Mouse (Mus musculus) CH12.LX (cell line): ENCODE measurements around the gene Cyb5b. TPM values are rescaled to one million over a fixed set of nuclear protein-coding genes. Genes with fewer than 3 reads are reported as not detected.

Experiments
- DNase-seq: peaks from one replicate; pipeline ENCODE4 v3.0.0-alpha.2; 2013; ENCODE audit errors: extremely low read depth
- H3K27ac ChIP-seq: 2 replicates; pipeline ENCODE4 v1.5.1; 2012; ENCODE audit warnings: low read depth, mild to moderate bottlenecking, control low read depth, moderate library complexity; ENCODE audit not compliant: insufficient read depth
- H3K27me3 ChIP-seq: replicated peaks from 2 replicates; pipeline ENCODE3; 2012; ENCODE audit warnings: inconsistent platforms
- H3K36me3 ChIP-seq, 2 experiments: replicated peaks in 1 of 2; 2 replicates each; pipeline versions ENCODE3 to v1.6.1; 2012; ENCODE audit warnings: inconsistent platforms in 1 of 2, low read length in 1 of 2, mild to moderate bottlenecking in 1 of 2, mixed read lengths in 1 of 2, moderate library complexity in 1 of 2; ENCODE audit not compliant: control insufficient read depth in 1 of 2, insufficient read depth in 1 of 2
- H3K4me1 ChIP-seq, 2 experiments: 2 replicates each; pipeline ENCODE4 v1.6.1; 2012; ENCODE audit warnings: inconsistent platforms in 1 of 2, moderate library complexity in 1 of 2; ENCODE audit not compliant: insufficient read depth in 2 of 2, control insufficient read depth in 1 of 2
- H3K4me2 ChIP-seq: 2 replicates; pipeline ENCODE4 v1.6.1; 2012; ENCODE audit warnings: low read depth, mild to moderate bottlenecking, control low read depth; ENCODE audit not compliant: poor library complexity, insufficient read depth, severe bottlenecking
- H3K4me3 ChIP-seq, 3 experiments: fragments of 150-350 bp in 1 of 3; sonication (generic) in 1 of 3; replicated peaks in 1 of 3; 2 replicates each; pipeline versions ENCODE3 to v1.5.1; 2011 to 2012; ENCODE audit warnings: low read depth in 2 of 3, low read length in 2 of 3, mild to moderate bottlenecking in 2 of 3, moderate library complexity in 2 of 3, control low read depth in 1 of 3, improper control_type of control experiment in 1 of 3, inconsistent platforms in 1 of 3, mixed read lengths in 1 of 3; ENCODE audit not compliant: poor library complexity in 1 of 3
- H3K79me2 ChIP-seq: replicated peaks from 2 replicates; pipeline ENCODE4 v1.6.1; 2012; ENCODE audit warnings: mild to moderate bottlenecking, moderate library complexity; ENCODE audit not compliant: control insufficient read depth, poor library complexity, insufficient read depth, severe bottlenecking; ENCODE audit errors: extremely low read depth
- H3K9ac ChIP-seq: 2 replicates; pipeline ENCODE4 v1.6.1; 2012; ENCODE audit warnings: low read depth, mild to moderate bottlenecking, control low read depth, moderate library complexity; ENCODE audit not compliant: insufficient read depth
- H3K9me3 ChIP-seq: replicated peaks from 2 replicates; pipeline ENCODE3; 2012; ENCODE audit warnings: low read length, inconsistent platforms, mixed read lengths
- BHLHE40 ChIP-seq: IDR thresholded peaks from 2 replicates; pipeline ENCODE4 v1.6.1; 2011; ENCODE audit warnings: mild to moderate bottlenecking, low read depth, low read length, improper control_type of control experiment
- CHD1 ChIP-seq: IDR thresholded peaks from 2 replicates; pipeline ENCODE4 v1.6.1; 2012; ENCODE audit warnings: low read depth, low read length, improper control_type of control experiment, inconsistent platforms
- CHD2 ChIP-seq: IDR thresholded peaks from 2 replicates; pipeline ENCODE4 v1.6.1; 2011; ENCODE audit warnings: low read length, improper control_type of control experiment
- CTCF ChIP-seq, 2 experiments: IDR thresholded peaks in 1 of 2; conservative IDR thresholded peaks in 1 of 2; 2 replicates each; pipeline ENCODE4 v1.5.1; 2011 to 2012; ENCODE audit warnings: low read depth in 2 of 2, low read length in 2 of 2, improper control_type of control experiment in 1 of 2, inconsistent platforms in 1 of 2, mild to moderate bottlenecking in 1 of 2, moderate library complexity in 1 of 2
- E2F4 ChIP-seq: IDR thresholded peaks from 2 replicates; pipeline ENCODE4 v1.6.1; 2011; ENCODE audit warnings: low read depth, low read length, improper control_type of control experiment; ENCODE audit not compliant: insufficient replicate concordance
- ELF1 ChIP-seq: IDR thresholded peaks from 2 replicates; pipeline ENCODE4 v1.6.1; 2014; ENCODE audit warnings: low read depth, mild to moderate bottlenecking, inconsistent platforms, low read length, improper control_type of control experiment
- GABPA ChIP-seq: IDR thresholded peaks from 2 replicates; pipeline ENCODE4 v1.6.1; 2012; ENCODE audit warnings: low read depth, low read length, improper control_type of control experiment, inconsistent platforms; ENCODE audit not compliant: insufficient replicate concordance
- JUN ChIP-seq: IDR thresholded peaks from 2 replicates; pipeline ENCODE4 v1.6.1; 2011; ENCODE audit warnings: low read depth, mild to moderate bottlenecking, low read length, improper control_type of control experiment, moderate library complexity; ENCODE audit not compliant: insufficient read depth
- JUND ChIP-seq: conservative IDR thresholded peaks from 2 replicates; pipeline ENCODE4 v1.6.1; 2011; ENCODE audit warnings: low read depth, low read length, improper control_type of control experiment
- MAFK ChIP-seq: IDR thresholded peaks from 2 replicates; pipeline ENCODE4 v1.6.1; 2011; ENCODE audit warnings: low read length, improper control_type of control experiment; ENCODE audit not compliant: insufficient replicate concordance
- MAX ChIP-seq: IDR thresholded peaks from 2 replicates; pipeline ENCODE4 v1.6.1; 2011; ENCODE audit warnings: low read length, improper control_type of control experiment
- MAZ ChIP-seq: IDR thresholded peaks from 2 replicates; pipeline ENCODE4 v1.6.1; 2012; ENCODE audit warnings: low read depth, mild to moderate bottlenecking, inconsistent platforms, low read length, improper control_type of control experiment, moderate library complexity
- MXI1 ChIP-seq: IDR thresholded peaks from 2 replicates; pipeline ENCODE4 v1.6.1; 2011; ENCODE audit warnings: mild to moderate bottlenecking, low read depth, low read length, improper control_type of control experiment
- MYC ChIP-seq: IDR thresholded peaks from 2 replicates; pipeline ENCODE4 v1.6.1; 2011; ENCODE audit warnings: low read depth, mild to moderate bottlenecking, improper control_type of control experiment, low read length
- NELFE ChIP-seq: IDR thresholded peaks from 2 replicates; pipeline ENCODE4 v1.6.1; 2011; ENCODE audit warnings: low read depth, low read length, improper control_type of control experiment
- PAX5 ChIP-seq: IDR thresholded peaks from 2 replicates; pipeline ENCODE4 v1.6.1; 2012; ENCODE audit warnings: low read length, inconsistent platforms, mixed read lengths
- POLR2AphosphoS2 ChIP-seq: IDR thresholded peaks from 2 replicates; pipeline ENCODE4 v1.6.1; 2011; ENCODE audit warnings: low read depth, low read length, improper control_type of control experiment
- SIN3A ChIP-seq: IDR thresholded peaks from 2 replicates; pipeline ENCODE4 v1.6.1; 2012; ENCODE audit warnings: low read length, improper control_type of control experiment, inconsistent platforms
- SMC3 ChIP-seq: IDR thresholded peaks from 2 replicates; pipeline ENCODE4 v1.6.1; 2011; ENCODE audit warnings: low read depth, low read length, improper control_type of control experiment
- UBTF ChIP-seq: IDR thresholded peaks from 2 replicates; pipeline ENCODE4 v1.6.1; 2012; ENCODE audit warnings: low read depth, mild to moderate bottlenecking, inconsistent platforms, low read length, improper control_type of control experiment, moderate library complexity
- USF1 ChIP-seq: IDR thresholded peaks from 2 replicates; pipeline ENCODE4 v1.6.1; 2014; ENCODE audit warnings: low read depth, mild to moderate bottlenecking, inconsistent platforms, low read length, improper control_type of control experiment
- ZC3H11A ChIP-seq: IDR thresholded peaks from 2 replicates; pipeline ENCODE4 v1.6.1; 2012; ENCODE audit warnings: low read depth, mild to moderate bottlenecking, inconsistent platforms, low read length, improper control_type of control experiment
- ZKSCAN1 ChIP-seq: IDR thresholded peaks from 2 replicates; pipeline ENCODE4 v1.6.1; 2012; ENCODE audit warnings: low read depth, inconsistent platforms, low read length, improper control_type of control experiment, borderline replicate concordance
- ZNF384 ChIP-seq: IDR thresholded peaks from 2 replicates; pipeline ENCODE4 v1.6.1; 2012; ENCODE audit warnings: low read depth, low read length, improper control_type of control experiment, inconsistent platforms
- dilution Hi-C: fragments of 300-500 bp; cut with MboI; formaldehyde crosslinking; loops from 2 replicates; pipeline ENCODE4 v1.14.3; 2020; ENCODE audit warnings: low sequenced_read_pairs; ENCODE audit not compliant: extremely low pct_unique_long_range_greater_than_20kb, extremely low pct_ligation_motif_present
- in situ Hi-C: fragments of 300-500 bp; cut with MboI; formaldehyde crosslinking; loops from 3 replicates; pipeline ENCODE4 v1.14.3; 2019; ENCODE audit warnings: low sequenced_read_pairs, low pct_ligation_motif_present, low pct_unique_long_range_greater_than_20kb, mixed read lengths
- polyA plus RNA-seq: library from polyadenylated mRNA; unstranded; fragments of >175 nt; gene quantifications from 2 replicates; pipeline ENCODE4 v1.2.1, GENCODE M21; 2012; ENCODE audit warnings: low read depth; ENCODE audit not compliant: insufficient read length
- total RNA-seq, 2 experiments: library from RNA; depleted of rRNA; stranded (reverse); fragments of 300-350 nt in 1 of 2; fragments of >200 nt in 1 of 2; gene quantifications; 2 replicates each; pipeline ENCODE4 v1.2.3; 2012 to 2014

The Cyb5b gene
- total and polyA plus RNA-seq, 3 experiments: 74.0 to 156 (median 108) TPM

DNA sequence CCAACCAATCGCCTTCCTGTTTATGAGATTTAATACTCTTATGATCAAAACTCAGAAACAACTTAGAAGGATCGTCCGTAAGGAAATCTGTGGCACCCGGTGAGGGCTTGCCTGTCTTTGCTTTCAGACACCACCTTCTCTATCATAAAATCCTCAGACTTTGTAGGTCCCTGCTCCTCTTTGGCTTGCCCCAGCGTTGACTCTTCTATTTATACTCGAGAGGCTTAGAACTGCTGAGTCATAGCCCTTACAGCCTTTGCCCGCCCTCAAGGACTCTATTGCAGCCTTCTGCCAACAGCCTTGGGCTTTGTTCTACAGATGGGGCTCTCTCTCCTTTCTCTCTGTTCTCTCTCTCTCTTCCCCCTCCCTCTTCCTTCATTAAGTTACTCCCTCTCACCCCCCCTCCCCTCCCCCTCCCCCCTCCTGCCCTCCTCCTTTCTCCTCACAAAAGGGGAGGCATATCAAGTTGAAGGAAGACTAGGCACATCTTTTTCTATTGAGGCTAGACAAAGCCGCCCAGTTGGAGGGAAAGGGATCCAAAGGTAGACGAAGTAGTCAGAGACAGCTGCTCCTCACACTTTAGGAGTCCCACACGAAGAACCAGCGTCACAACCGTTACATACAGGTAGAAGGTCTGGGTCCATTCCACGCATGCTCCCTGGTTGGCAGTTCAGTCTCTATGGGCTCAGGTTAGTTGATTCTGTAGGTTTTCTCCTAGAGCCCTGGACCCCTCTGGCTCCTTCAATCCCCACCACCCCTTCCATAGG lies 10.6 kb upstream of the Cyb5b start:
- H3K4me1 ChIP-seq: peaks cover 0 to 8% of the 10 kb centered on the region in 2 experiments; a peak in 2 of 4 replicates
- DNase-seq: no peak
- in situ Hi-C loops: no loop called here
- no peak overlapping the region for H3K4me2 ChIP-seq
- H3K4me3 ChIP-seq: no peak overlapping the region
- no peak overlapping the region for H3K9ac ChIP-seq
- no peaks in the 10 kb centered on the region for H3K36me3 ChIP-seq
- no peak for TF ChIP-seq POLR2AphosphoS2
- TF ChIP-seq MXI1: no peak
- no peak for TF ChIP-seq MAX
- TF ChIP-seq MYC: no peak
- TF ChIP-seq MAZ: no peak
- no peak for TF ChIP-seq ZC3H11A
- no peak for TF ChIP-seq GABPA
- TF ChIP-seq, all 38 proteins: peak for 0
- no peak overlapping the region for H3K27ac ChIP-seq
- H3K27me3 ChIP-seq: no peaks in the 10 kb centered on the region
- no peaks in the 10 kb centered on the region for H3K79me2 ChIP-seq
- H3K9me3 ChIP-seq: no peaks in the 10 kb centered on the region
- dilution Hi-C loops: no loop called here

GRCm38 (mm10) chr8:107142539-107142938 lies 7.9 kb upstream of the Cyb5b start:
- in situ Hi-C loops (no loop called here), dilution Hi-C loops (no loop called here)
- Histone ChIP-seq H3K4me2 (no peak overlapping the region), H3K36me3 (no peaks in the 10 kb centered on the region), H3K27ac (no peak overlapping the region), H3K4me3 (no peak overlapping the region), H3K27me3 (no peaks in the 10 kb centered on the region), H3K4me1 (peaks cover 0 to 8% of the 10 kb centered on the region in 2 experiments; a peak in 2 of 4 replicates), H3K9me3 (no peaks in the 10 kb centered on the region), H3K9ac (no peak overlapping the region), H3K79me2 (no peaks in the 10 kb centered on the region)
- DNase-seq: no peak
- no peak for TF ChIP-seq PAX5
- TF ChIP-seq CHD2: no peak

DNA sequence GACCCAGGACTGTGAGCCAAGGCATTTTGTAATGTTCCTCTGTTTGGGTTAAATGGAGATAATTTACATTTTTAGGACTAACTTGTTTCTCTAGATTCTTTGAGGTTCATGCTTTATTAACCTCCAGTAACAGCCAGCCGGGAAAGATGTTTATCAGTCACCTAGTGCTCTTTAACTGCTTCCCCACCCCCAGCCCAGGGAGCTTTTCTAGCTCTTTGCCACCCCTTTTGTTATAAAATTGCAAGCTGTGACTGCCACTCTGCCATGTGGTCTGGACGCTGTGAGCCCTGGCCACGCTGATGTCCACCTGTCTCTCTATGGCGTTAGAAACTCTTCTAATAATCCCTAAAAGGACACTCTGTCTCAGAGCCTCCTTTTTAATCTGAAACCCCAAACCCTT lies 6.9 kb upstream of the Cyb5b start:
- Histone ChIP-seq H3K9ac (no peak overlapping the region), H3K4me1 (peaks cover 0 to 8% of the 10 kb centered on the region in 2 experiments; a peak in 2 of 4 replicates), H3K4me2 (no peak overlapping the region)

More for the DNA sequence above, 6.9 kb upstream of the Cyb5b start:
- no peaks in the 10 kb centered on the region for H3K9me3 ChIP-seq
- in situ Hi-C loops: no loop called here
- no peak overlapping the region for H3K27ac ChIP-seq
- H3K4me3 ChIP-seq: no peak overlapping the region
- DNase-seq: no peak
- H3K27me3 ChIP-seq: no peaks in the 10 kb centered on the region
- no peak for TF ChIP-seq NELFE
- TF ChIP-seq JUN: no peak
- TF ChIP-seq ELF1: no peak
- no peak for TF ChIP-seq USF1
- no peak for TF ChIP-seq POLR2AphosphoS2
- no peak for TF ChIP-seq ZNF384
- no peak for TF ChIP-seq E2F4
- no peak for TF ChIP-seq BHLHE40
- TF ChIP-seq MAFK: no peak
- no peak for TF ChIP-seq UBTF
- TF ChIP-seq JUND: no peak
- no peak for TF ChIP-seq PAX5
- no peak for TF ChIP-seq SMC3
- TF ChIP-seq CTCF (conservative IDR thresholded peaks at IDR 0.05 in 1 of 2, IDR thresholded peaks at IDR 0.05 in 1 of 2; ENCODE audit: low read depth in 2 of 2, low read length in 2 of 2): no peak
- no peak for TF ChIP-seq ZKSCAN1
- no peak for TF ChIP-seq ZC3H11A
- TF ChIP-seq CHD1: no peak
- no peak for TF ChIP-seq MAZ
- TF ChIP-seq SIN3A: no peak
- TF ChIP-seq, all 38 proteins: peak for 0
- Histone ChIP-seq H3K36me3 (no peaks in the 10 kb centered on the region), H3K79me2 (no peaks in the 10 kb centered on the region)
- dilution Hi-C loops: no loop called here
